Mouse (Mus musculus) heart, postnatal 0 days (tissue): ENCODE results near the gene Gjc1. TPM values are rescaled to one million over a fixed set of nuclear protein-coding genes. Genes with fewer than 3 reads are reported as not detected.
A peak's percentile ranks its signal among the peaks of the same experiment; 100 is the strongest.

Experiments
- ATAC-seq: fragments of 200-750 bp; cut with Nextera tagmentation; 2 replicates; pipeline ENCODE4 v1.8.0; 2017; ENCODE audit warnings: low read depth, moderate number of reproducible peaks, moderate library complexity; ENCODE audit not compliant: insufficient read depth
- DNase-seq: peaks from one replicate; pipeline ENCODE4 v3.0.0-alpha.2; 2016; ENCODE audit warnings: low spot score
- H3K27ac ChIP-seq: fragments of 300-500 bp; sonication (generic); 2 replicates; pipeline ENCODE4 v1.5.1; 2014; ENCODE audit warnings: low read depth, mild to moderate bottlenecking
- H3K27me3 ChIP-seq: fragments of 300-500 bp; sonication (generic); 2 replicates; pipeline ENCODE4 v1.6.1; 2014; ENCODE audit warnings: low read length, mixed read lengths; ENCODE audit not compliant: control insufficient read depth, insufficient read depth
- H3K36me3 ChIP-seq: fragments of 300-500 bp; sonication (generic); replicated peaks from 2 replicates; pipeline ENCODE4 v1.6.1; 2014; ENCODE audit warnings: low read length, mixed read lengths; ENCODE audit not compliant: control insufficient read depth, insufficient read depth
- H3K4me1 ChIP-seq: fragments of 300-500 bp; sonication (generic); 2 replicates; pipeline ENCODE4 v1.6.1; 2014; ENCODE audit warnings: antibody characterized with exemption; ENCODE audit not compliant: control insufficient read depth, insufficient read depth
- H3K4me2 ChIP-seq: fragments of 300-500 bp; sonication (generic); 2 replicates; pipeline ENCODE4 v1.6.1; 2014; ENCODE audit warnings: low read depth, mild to moderate bottlenecking, low read length, moderate library complexity
- H3K4me3 ChIP-seq: fragments of 300-500 bp; sonication (generic); 2 replicates; pipeline ENCODE4 v1.5.1; 2014; ENCODE audit warnings: low read depth, low read length
- H3K9ac ChIP-seq: fragments of 300-500 bp; sonication (generic); replicated peaks from 2 replicates; pipeline ENCODE4 v1.6.1; 2014; ENCODE audit warnings: low read depth, low read length, mixed read lengths
- H3K9me3 ChIP-seq: fragments of 300-500 bp; sonication (generic); replicated peaks from 2 replicates; pipeline ENCODE4 v1.6.1; 2016; ENCODE audit warnings: low read length; ENCODE audit not compliant: control insufficient read depth
- CTCF ChIP-seq: IDR thresholded peaks from 2 replicates; pipeline ENCODE4 v1.5.1; 2016; ENCODE audit warnings: antibody characterized with exemption, control low read depth, low read depth
- EP300 ChIP-seq: IDR thresholded peaks from 2 replicates; pipeline ENCODE4 v1.6.1; 2016; ENCODE audit warnings: antibody characterized with exemption, low read depth
- WGBS: fragments of 180-500 bp; shearing (Covaris S2); extraction: QIAGEN DNeasy Blood & Tissue Kit; methylation state at CpG from one replicate; pipeline ENCODE4 v1.1.7; 2014; 5-methylcytosine and 5-hydroxymethylcytosine counted together
- polyA plus RNA-seq: library from polyadenylated mRNA; unstranded; fragments of >200 nt; fragmentation: Nextera tagmentation; extraction: Ambion mirVana; gene quantifications from 2 replicates; pipeline ENCODE4 v1.2.1, GENCODE M21; 2015
- total RNA-seq: library from RNA; depleted of rRNA; stranded (reverse); fragments of >200 nt; gene quantifications from 2 replicates; pipeline ENCODE4 v1.2.3, GENCODE M21; 2014; ENCODE audit warnings: low replicate concordance; rRNA removed

The Gjc1 gene
- total and polyA plus RNA-seq, 2 experiments from 2014 or later, result 19.2 to 42.7 TPM

DNA sequence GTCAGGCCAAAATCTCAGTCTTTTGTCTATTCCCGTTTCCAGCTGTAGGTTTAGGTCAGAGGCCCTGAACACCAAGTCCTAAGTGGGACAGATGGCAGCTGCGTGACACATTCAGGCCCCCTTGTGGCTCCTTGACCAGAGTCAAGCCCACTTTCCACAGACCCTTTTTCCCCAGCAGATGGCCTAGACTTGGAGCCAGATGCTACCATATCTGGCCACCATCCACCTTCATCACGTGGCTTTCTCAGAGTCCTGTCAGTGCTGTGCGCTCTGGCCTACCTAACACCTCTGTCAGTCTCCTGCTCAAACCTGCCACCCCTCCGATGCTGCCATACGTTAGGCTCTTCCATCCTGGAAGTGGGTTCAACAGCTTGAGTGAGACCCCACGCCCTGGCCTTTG is 64.1 kb downstream of the Gjc1 start:
- DNase-seq, result no peak
- H3K9ac ChIP-seq, result no peak overlapping the region

GRCm38 (mm10) chr11:102754416-102754815 is 65.1 kb downstream of the Gjc1 start:
- H3K9ac ChIP-seq, result no peak overlapping the region; the same call in 1 of the 2 replicates
- no peaks in the 10 kb centered on the region for H3K9me3 ChIP-seq
- H3K36me3 ChIP-seq, result no peaks in the 10 kb centered on the region
- H3K4me1 ChIP-seq, result peaks cover 4% of the 10 kb centered on the region; the same call in 1 of the 2 replicates
- WGBS, result 43% methylated on average over 4 of the region's 4 CpGs
- DNase-seq (no peak), ATAC-seq (no peak)
- TF ChIP-seq CTCF (no peak), EP300 (no peak)
- H3K4me3 ChIP-seq, result 0 out of 2 replicates have a peak overlapping the region, but pooled peaks have one; percentile 12
- no peaks in the 10 kb centered on the region for H3K27me3 ChIP-seq
- peak overlapping the region; percentile 23; the same call in 1 of the 2 replicates for H3K4me2 ChIP-seq
- peak overlapping the region; percentile 41; the same call in 1 of the 2 replicates for H3K27ac ChIP-seq

More for the DNA sequence above, 64.1 kb downstream of the Gjc1 start:
- no peak for TF ChIP-seq EP300
- no peak for TF ChIP-seq CTCF
- Histone ChIP-seq H3K27ac (no peak overlapping the region), H3K36me3 (no peaks in the 10 kb centered on the region), H3K4me2 (no peak overlapping the region), H3K4me3 (no peak overlapping the region), H3K27me3 (no peaks in the 10 kb centered on the region), H3K9me3 (no peaks in the 10 kb centered on the region), H3K4me1 (peaks cover 4% of the 10 kb centered on the region; the same call in 1 of the 2 replicates)
- WGBS, result 66% methylated on average over 7 of the region's 7 CpGs
- ATAC-seq, result no peak

DNA sequence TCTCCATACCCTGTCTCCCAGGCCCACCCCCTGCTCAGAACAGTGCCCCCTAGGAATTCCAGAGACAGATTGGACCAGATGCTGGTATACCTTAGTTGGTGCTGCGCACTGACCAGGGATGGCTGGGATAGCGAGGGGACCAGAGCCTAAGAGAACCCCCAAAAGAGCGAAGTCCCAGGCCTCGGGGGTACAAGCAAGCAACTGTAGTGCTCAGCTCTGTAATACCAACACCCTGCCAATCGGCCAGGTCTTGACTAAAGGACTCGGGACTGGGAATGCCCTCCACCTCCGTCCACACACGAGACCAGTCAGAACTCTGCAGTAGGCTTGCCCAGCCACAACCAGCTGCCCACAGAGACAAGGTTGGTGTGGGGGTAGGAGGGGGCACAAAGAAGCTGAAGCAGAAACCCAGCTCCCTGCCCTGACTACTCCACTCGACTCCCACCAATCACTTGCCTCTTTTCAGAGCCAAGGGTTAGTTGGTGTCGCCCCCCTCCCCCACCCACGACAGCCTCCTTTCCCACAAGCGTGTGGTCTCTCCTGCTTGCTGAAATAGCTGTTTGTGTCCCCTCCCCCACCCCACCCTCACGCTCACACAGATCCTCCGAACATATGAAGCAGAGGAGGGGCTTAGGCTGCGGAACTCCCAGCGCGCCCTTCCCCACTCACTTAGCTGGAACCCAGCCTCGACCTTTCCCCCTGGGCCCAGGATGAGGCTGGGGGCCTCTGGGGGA is 65.7 kb downstream of the Gjc1 start:
- H3K27me3 ChIP-seq, result no peaks in the 10 kb centered on the region
- peaks cover 4% of the 10 kb centered on the region; the same call in 1 of the 2 replicates for H3K4me1 ChIP-seq
- H3K4me3 ChIP-seq, result 0 out of 2 replicates have a peak overlapping the region, but pooled peaks have one; percentile 12
- H3K27ac ChIP-seq, result peak overlapping the region; percentile 15; the same call in 1 of the 2 replicates
- H3K4me2 ChIP-seq, result peak overlapping the region; percentile 23; the same call in 1 of the 2 replicates
- peak overlapping the region; percentile 11; the same call in 1 of the 2 replicates for H3K9ac ChIP-seq
- no peaks in the 10 kb centered on the region for H3K9me3 ChIP-seq
- TF ChIP-seq EP300, result no peak
- TF ChIP-seq CTCF, result no peak
- H3K36me3 ChIP-seq, result no peaks in the 10 kb centered on the region
- WGBS, result 46% methylated on average over 18 of the region's 18 CpGs
- no peak for DNase-seq
- peak; percentile 34; the same call in 1 of the 2 replicates for ATAC-seq

- no peak overlapping the region for H3K4me2 ChIP-seq
- H3K36me3 ChIP-seq, result no peaks in the 10 kb centered on the region
- ATAC-seq, result no peak
- peaks cover 4% of the 10 kb centered on the region; the same call in 1 of the 2 replicates for H3K4me1 ChIP-seq
- no peak for DNase-seq
- no peaks in the 10 kb centered on the region for H3K9me3 ChIP-seq
- TF ChIP-seq EP300 (no peak), CTCF (no peak)
- H3K27ac ChIP-seq, result no peak overlapping the region; the same call in 1 of the 2 replicates
- H3K27me3 ChIP-seq, result no peaks in the 10 kb centered on the region
- H3K9ac ChIP-seq, result no peak overlapping the region
- 63% methylated on average over 13 of the region's 13 CpGs for WGBS
- H3K4me3 ChIP-seq, result no peak overlapping the region
Measured at GRCm38 (mm10) chr11:102752896-102753590, 66.5 kb downstream of the Gjc1 start.

DNA sequence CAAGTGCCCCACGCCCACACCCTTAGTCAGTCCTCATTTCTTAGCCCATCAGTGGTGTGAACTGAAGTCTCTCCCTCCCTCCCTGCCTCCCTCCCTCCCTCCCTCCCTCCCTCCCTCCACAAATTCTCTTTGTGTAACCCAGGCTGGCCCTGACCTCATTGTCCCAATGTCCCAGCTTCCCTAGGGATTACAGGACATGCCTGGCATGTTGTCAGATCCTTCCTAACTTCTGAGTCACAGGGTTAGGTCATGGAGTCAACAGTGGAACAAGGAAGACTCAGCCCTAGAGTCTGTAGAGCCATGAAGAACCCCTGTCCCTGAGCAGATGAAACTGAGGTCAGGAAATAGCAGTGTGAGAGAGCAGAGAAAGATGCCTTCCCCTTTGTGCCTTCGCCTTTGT is 69.8 kb downstream of the Gjc1 start:
- 86% methylated on average over 2 of the region's 2 CpGs for WGBS
- TF ChIP-seq EP300, result no peak
- no peak for TF ChIP-seq CTCF
- no peak overlapping the region for H3K9ac ChIP-seq
- ATAC-seq, result peak; percentile 32; the same call in 1 of the 2 replicates
- no peak overlapping the region for H3K4me3 ChIP-seq
- DNase-seq, result no peak
- no peak overlapping the region for H3K27ac ChIP-seq
- no peaks in the 10 kb centered on the region for H3K36me3 ChIP-seq
- no peak overlapping the region for H3K4me2 ChIP-seq
- H3K27me3 ChIP-seq, result no peaks in the 10 kb centered on the region
- peaks cover 4% of the 10 kb centered on the region; the same call in 1 of the 2 replicates for H3K4me1 ChIP-seq
- no peaks in the 10 kb centered on the region for H3K9me3 ChIP-seq

Other genes with a start within 250 kb of the Gjc1 start
- 7.9 TPM in 1 of 2 replicates, not detected in the other for gene Gm11627, start 240.2 kb downstream of the Gjc1 start, total RNA-seq
- 9.2 and 12.0 TPM in 2 replicates for gene Gm11627, start 240.2 kb downstream of the Gjc1 start, polyA plus RNA-seq
- 38.1 and 47.1 TPM in 2 replicates for gene Fzd2, start 215.3 kb downstream of the Gjc1 start, total RNA-seq
- gene Fzd2, start 215.3 kb downstream of the Gjc1 start, polyA plus RNA-seq, result 6.5 and 7.0 TPM in 2 replicates
- 0.04 TPM in 1 of 2 replicates, not detected in the other for gene Meioc, start 156.0 kb downstream of the Gjc1 start, total RNA-seq
- 0.12 and 0.15 TPM in 2 replicates for gene Meioc, start 156.0 kb downstream of the Gjc1 start, polyA plus RNA-seq
- gene Ccdc43, start 121.9 kb downstream of the Gjc1 start, total RNA-seq, result 14.2 and 20.8 TPM in 2 replicates
- gene Ccdc43, start 121.9 kb downstream of the Gjc1 start, polyA plus RNA-seq, result 25.5 and 28.8 TPM in 2 replicates
- gene Adam11, start 58.3 kb downstream of the Gjc1 start, total RNA-seq, result 7.4 and 13.6 TPM in 2 replicates
- gene Adam11, start 58.3 kb downstream of the Gjc1 start, polyA plus RNA-seq, result 3.2 and 3.4 TPM in 2 replicates
- gene Higd1b, start 16.1 kb upstream of the Gjc1 start, total RNA-seq, result 4.6 and 38.7 TPM in 2 replicates
- 11.7 and 13.2 TPM in 2 replicates for gene Higd1b, start 16.1 kb upstream of the Gjc1 start, polyA plus RNA-seq
- gene Eftud2, start 61.3 kb upstream of the Gjc1 start, total RNA-seq, result 36.6 and 42.6 TPM in 2 replicates
- 56.7 and 59.1 TPM in 2 replicates for gene Eftud2, start 61.3 kb upstream of the Gjc1 start, polyA plus RNA-seq
- gene Ccdc103, start 61.5 kb upstream of the Gjc1 start, total RNA-seq, result not detected in 2 replicates
- gene Ccdc103, start 61.5 kb upstream of the Gjc1 start, polyA plus RNA-seq, result 0.66 and 0.75 TPM in 2 replicates
- gene Fam187a, start 65.5 kb upstream of the Gjc1 start, total RNA-seq, result not detected in 2 replicates
- not detected in 2 replicates for gene Fam187a, start 65.5 kb upstream of the Gjc1 start, polyA plus RNA-seq
- gene Gfap, start 81.2 kb upstream of the Gjc1 start, total RNA-seq, result 0.46 TPM in 1 of 2 replicates, not detected in the other
- gene Gfap, start 81.2 kb upstream of the Gjc1 start, polyA plus RNA-seq, result 0.04 and 0.10 TPM in 2 replicates
- 9.6 and 24.5 TPM in 2 replicates for gene Kif18b, start 105.4 kb upstream of the Gjc1 start, total RNA-seq
- 1.2 and 1.3 TPM in 2 replicates for gene Kif18b, start 105.4 kb upstream of the Gjc1 start, polyA plus RNA-seq
- gene C1ql1, start 127.0 kb upstream of the Gjc1 start, total RNA-seq, result 1.1 TPM in 1 of 2 replicates, not detected in the other
- 0.10 TPM in 1 of 2 replicates, not detected in the other for gene C1ql1, start 127.0 kb upstream of the Gjc1 start, polyA plus RNA-seq
- 47.6 and 63.6 TPM in 2 replicates for gene Nmt1, start 208.5 kb upstream of the Gjc1 start, total RNA-seq
- 46.6 and 50.0 TPM in 2 replicates for gene Nmt1, start 208.5 kb upstream of the Gjc1 start, polyA plus RNA-seq
- gene Dcakd, start 208.6 kb upstream of the Gjc1 start, total RNA-seq, result 53.5 and 64.0 TPM in 2 replicates
- gene Dcakd, start 208.6 kb upstream of the Gjc1 start, polyA plus RNA-seq, result 45.2 and 50.4 TPM in 2 replicates